Mouse (Mus musculus) left cerebral cortex, adult 6 months (tissue): ENCODE measurements around the gene Tas2r136. TPM values are rescaled to one million over a fixed set of nuclear protein-coding genes. Genes with fewer than 3 reads are reported as not detected.

ENCODE experiments used
- long read RNA-seq, 2 experiments: library from polyadenylated mRNA; unstranded; transcript quantifications; one replicate each; pipeline ENCODE4 v2.0.0; 2019 to 2020
- polyA plus RNA-seq: library from polyadenylated mRNA; unstranded; fragments of <200 nt; fragmentation: Nextera tagmentation; gene quantifications from 2 replicates; pipeline ENCODE4 v1.2.3, GENCODE M21; 2021

The Tas2r136 gene
- not detected in 2 replicates for polyA plus RNA-seq
- long read RNA-seq, experiment 1, result 0 reads
- long read RNA-seq, experiment 2, result 0 reads

GRCm38 (mm10) chr6:132778062-132778461 is at the start of gene Tas2r136:
Gene Tas2r136 (minus strand): TSS chr6:132778162.

GRCm38 (mm10) chr6:132802518-132802917 is 24.6 kb upstream of the Tas2r136 start, which contains the start of gene Tas2r117:
Gene Tas2r117 (plus strand): TSS chr6:132802818.

GRCm38 (mm10) chr6:132761831-132762230 is 16.1 kb downstream of the Tas2r136 start, which contains the start of gene Tas2r102:
Gene Tas2r102 (plus strand): TSS chr6:132762131.

GRCm38 (mm10) chr6:132754430-132754829 is 23.5 kb downstream of the Tas2r136 start, which contains the start of gene Tas2r124:
Gene Tas2r124 (plus strand): TSS chr6:132754730.

GRCm38 (mm10) chr6:132737935-132738334 is 40.0 kb downstream of the Tas2r136 start, which contains the start of gene Tas2r115:
Gene Tas2r115 (minus strand): TSS chr6:132738035.

Other genes starting within 250 kb of the Tas2r136 start
- gene Prh1, start 208.4 kb downstream of the Tas2r136 start, polyA plus RNA-seq, result not detected in 2 replicates
- not detected in 2 replicates for gene Prp2, start 182.2 kb downstream of the Tas2r136 start, polyA plus RNA-seq
- not detected in 2 replicates for gene A630073D07Rik, start 126.6 kb downstream of the Tas2r136 start, polyA plus RNA-seq
- not detected in 2 replicates for gene Tas2r120, start 121.2 kb downstream of the Tas2r136 start, polyA plus RNA-seq
- gene Tas2r121, start 77.2 kb downstream of the Tas2r136 start, polyA plus RNA-seq, result not detected in 2 replicates
- not detected in 2 replicates for gene Tas2r122, start 66.2 kb downstream of the Tas2r136 start, polyA plus RNA-seq
- gene Tas2r115, start 40.1 kb downstream of the Tas2r136 start, polyA plus RNA-seq, result not detected in 2 replicates
- not detected in 2 replicates for gene Tas2r124, start 23.4 kb downstream of the Tas2r136 start, polyA plus RNA-seq
- gene Tas2r102, start 16.0 kb downstream of the Tas2r136 start, polyA plus RNA-seq, result not detected in 2 replicates
- gene Tas2r117, start 24.7 kb upstream of the Tas2r136 start, polyA plus RNA-seq, result not detected in 2 replicates
- not detected in 2 replicates for gene Tas2r123, start 69.0 kb upstream of the Tas2r136 start, polyA plus RNA-seq
- gene Tas2r116, start 77.3 kb upstream of the Tas2r136 start, polyA plus RNA-seq, result not detected in 2 replicates
- not detected in 2 replicates for gene Tas2r110, start 89.8 kb upstream of the Tas2r136 start, polyA plus RNA-seq
- not detected in 2 replicates for gene Tas2r113, start 114.8 kb upstream of the Tas2r136 start, polyA plus RNA-seq
- not detected in 2 replicates for gene Tas2r125, start 131.5 kb upstream of the Tas2r136 start, polyA plus RNA-seq
- gene Tas2r129, start 172.9 kb upstream of the Tas2r136 start, polyA plus RNA-seq, result not detected in 2 replicates
- not detected in 2 replicates for gene Tas2r131, start 179.8 kb upstream of the Tas2r136 start, polyA plus RNA-seq
- not detected in 2 replicates for gene Tas2r109, start 202.8 kb upstream of the Tas2r136 start, polyA plus RNA-seq